Mouse (Mus musculus) spleen, embryonic (tissue): ENCODE data around the gene Noto.

ENCODE experiments used
- CTCF ChIA-PET: fragments of 350-600 bp; sonication (Branson Sonifier 250); formaldehyde crosslinking; loops from one replicate; lab custom pipeline; 2022; lab: Charles Lee

Gene Noto

DNA sequence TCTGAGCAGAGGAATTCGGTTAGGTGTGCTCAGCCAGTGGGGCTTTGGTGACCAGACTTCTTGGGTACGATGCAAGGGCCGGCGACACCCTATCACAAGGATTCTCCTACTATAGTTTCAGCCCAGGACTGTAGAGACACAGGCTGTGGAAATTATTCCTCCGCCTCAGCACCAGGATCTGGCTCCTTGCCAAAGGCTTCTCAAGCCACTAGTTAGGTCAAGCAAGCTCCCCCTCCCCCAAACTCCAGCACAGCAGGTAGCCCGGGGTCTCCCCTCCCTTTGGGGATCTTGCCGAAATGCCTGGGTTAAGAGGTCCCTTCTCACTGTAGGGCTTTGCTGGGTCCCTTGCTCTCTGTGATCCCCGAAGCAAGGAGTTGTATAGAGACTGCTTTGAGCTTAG, 48.3 kb downstream of the Noto start:
- CTCF ChIA-PET, result no interaction called here

- CTCF ChIA-PET, result no interaction called here
Observed at GRCm38 (mm10) chr6:85472542-85472941, 48.9 kb downstream of the Noto start.

DNA sequence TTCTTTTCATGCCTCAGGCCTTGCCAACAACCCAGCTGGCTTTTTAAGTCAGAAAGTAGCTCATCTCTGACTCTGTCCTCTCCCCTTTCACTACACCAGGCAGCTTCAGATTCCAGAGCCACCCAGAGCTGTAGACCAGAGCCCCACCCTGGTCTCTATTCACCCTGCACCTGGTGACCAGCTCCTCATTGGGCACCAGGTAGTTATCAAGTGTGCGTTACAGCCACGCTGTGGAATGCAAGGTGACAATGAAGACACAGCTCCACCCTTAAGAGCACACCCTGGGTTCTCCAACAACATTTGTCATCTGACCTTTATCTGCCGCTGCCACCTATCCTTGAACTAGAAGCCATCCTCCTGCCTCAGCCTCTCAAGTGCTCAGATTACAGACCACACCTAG, 51.9 kb downstream of the Noto start:
- CTCF ChIA-PET, result no interaction called here

- CTCF ChIA-PET, result no interaction called here
Observed at GRCm38 (mm10) chr6:85477366-85477917, 53.8 kb downstream of the Noto start.

DNA sequence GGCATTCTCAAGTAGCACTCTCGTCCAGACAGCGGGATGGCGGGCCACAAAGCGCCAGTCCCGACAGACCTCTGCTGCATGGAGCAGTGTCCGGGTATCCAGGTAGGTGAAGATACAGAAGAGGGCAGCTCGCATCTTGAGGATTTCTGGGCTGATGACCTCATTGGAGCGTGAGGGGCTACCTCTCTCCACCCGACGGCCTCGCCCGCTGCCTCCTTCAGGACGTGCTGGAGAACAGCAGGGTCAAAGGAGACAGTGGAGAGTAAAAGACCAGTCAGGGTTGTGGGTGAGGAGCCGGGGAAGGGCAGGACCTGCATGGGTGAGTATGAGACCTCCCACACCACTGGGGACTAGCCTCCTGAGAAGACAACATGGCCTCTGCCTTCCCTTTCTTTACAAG, 54.7 kb downstream of the Noto start:
- CTCF ChIA-PET, result no interaction called here
